Mouse (Mus musculus): ENCODE results near the gene Pde10a. TPM values are rescaled to one million over a fixed set of nuclear protein-coding genes. Genes with fewer than 3 reads are reported as not detected.

Pde10a gene
- total RNA-seq, 2 experiments from 2014 or later, result 59.0 to 83.7 TPM

GRCm38 (mm10) chr17:8557926-8558325 lies 32.8 kb downstream of the Pde10a start:
- no peak for DNase-seq (ENCODE audit: extremely low spot score in 1 of 2, low spot score in 2 of 2)
- intact Hi-C loops (cut with DNase I), result no loop called here

- intact Hi-C loops (cut with DNase I), result no loop called here
- no peak for DNase-seq (ENCODE audit: extremely low spot score in 1 of 2, low spot score in 2 of 2)
These were observed 37.1 kb downstream of the Pde10a start for GRCm38 (mm10) chr17:8562101-8562885.

GRCm38 (mm10) chr17:8562886-8563280 lies 37.7 kb downstream of the Pde10a start:
- DNase-seq (ENCODE audit: extremely low spot score in 1 of 2, low spot score in 2 of 2), result no peak
- intact Hi-C loops (cut with DNase I), result no loop called here

- DNase-seq (ENCODE audit: extremely low spot score in 1 of 2, low spot score in 2 of 2), result no peak
- intact Hi-C loops (cut with DNase I), result no loop called here
These were observed 41.7 kb downstream of the Pde10a start, which contains the start of gene Gm17087 for GRCm38 (mm10) chr17:8566850-8567249. Gene Gm17087, minus strand, starts transcription at chr17:8566950.

- intact Hi-C loops (cut with DNase I), result no loop called here
- DNase-seq (ENCODE audit: extremely low spot score in 1 of 2, low spot score in 2 of 2), result no peak
These were observed 48.5 kb downstream of the Pde10a start for GRCm38 (mm10) chr17:8573542-8574260.

GRCm38 (mm10) chr17:8580360-8580759 lies 55.2 kb downstream of the Pde10a start:
- intact Hi-C loops (cut with DNase I), result no loop called here
- no peak for DNase-seq (ENCODE audit: extremely low spot score in 1 of 2, low spot score in 2 of 2)

- intact Hi-C loops (cut with DNase I), result no loop called here
These were observed 56.4 kb downstream of the Pde10a start for GRCm38 (mm10) chr17:8581579-8581978.

GRCm38 (mm10) chr17:8592427-8593277 lies 67.5 kb downstream of the Pde10a start:
- intact Hi-C loops (cut with DNase I), result loop anchor here (2.0 to 10.0 kb wide), 3 partner anchors 65 to 198 kb away; partner anchors contain the start of gene Pde10a
- DNase-seq (ENCODE audit: extremely low spot score in 1 of 2, low spot score in 2 of 2), result peak; percentile 74 to 75

More at GRCm38 (mm10) chr17:8581579-8581978, 56.4 kb downstream of the Pde10a start:
- no peak for DNase-seq (ENCODE audit: extremely low spot score in 1 of 2, low spot score in 2 of 2)

GRCm38 (mm10) chr17:8597790-8598189 lies 72.6 kb downstream of the Pde10a start:
- intact Hi-C loops (cut with DNase I), result loop anchor here (10.0 kb wide), 1 partner anchor 203 kb away; no protein-coding TSS in a partner anchor
- peak; percentile 48 to 64 for DNase-seq (ENCODE audit: extremely low spot score in 1 of 2, low spot score in 2 of 2)

- intact Hi-C loops (cut with DNase I), result no loop called here
- DNase-seq (ENCODE audit: extremely low spot score in 1 of 2, low spot score in 2 of 2), result peak in 1 of 2 experiments; percentile 6
These were observed 77.8 kb downstream of the Pde10a start for GRCm38 (mm10) chr17:8602976-8603375.

GRCm38 (mm10) chr17:8605921-8606320 lies 80.7 kb downstream of the Pde10a start:
- intact Hi-C loops (cut with DNase I), result no loop called here
- DNase-seq (ENCODE audit: extremely low spot score in 1 of 2, low spot score in 2 of 2), result peak in 1 of 2 experiments; percentile 8

- DNase-seq (ENCODE audit: extremely low spot score in 1 of 2, low spot score in 2 of 2), result peak in 1 of 2 experiments; percentile 9
- intact Hi-C loops (cut with DNase I), result no loop called here
These were observed 81.5 kb downstream of the Pde10a start for GRCm38 (mm10) chr17:8606695-8607094.

- DNase-seq (ENCODE audit: extremely low spot score in 1 of 2, low spot score in 2 of 2), result no peak
- intact Hi-C loops (cut with DNase I), result loop anchor here (5.0 kb wide), 2 partner anchors 195 to 320 kb away; no protein-coding TSS in a partner anchor
These were observed 86.7 kb downstream of the Pde10a start for GRCm38 (mm10) chr17:8611916-8612315.

GRCm38 (mm10) chr17:8613882-8614551 lies 88.8 kb downstream of the Pde10a start:
- intact Hi-C loops (cut with DNase I), result loop anchor here (5.0 kb wide), 2 partner anchors 193 to 318 kb away; no protein-coding TSS in a partner anchor
- peak; percentile 71 to 87 for DNase-seq (ENCODE audit: extremely low spot score in 1 of 2, low spot score in 2 of 2)

GRCm38 (mm10) chr17:8620346-8620745 lies 95.2 kb downstream of the Pde10a start:
- no peak for DNase-seq (ENCODE audit: extremely low spot score in 1 of 2, low spot score in 2 of 2)
- intact Hi-C loops (cut with DNase I), result no loop called here

GRCm38 (mm10) chr17:8621105-8621504 lies 95.9 kb downstream of the Pde10a start:
- no peak for DNase-seq (ENCODE audit: extremely low spot score in 1 of 2, low spot score in 2 of 2)
- intact Hi-C loops (cut with DNase I), result no loop called here

- no peak for DNase-seq (ENCODE audit: extremely low spot score in 1 of 2, low spot score in 2 of 2)
- intact Hi-C loops (cut with DNase I), result no loop called here
These were observed 96.7 kb downstream of the Pde10a start for GRCm38 (mm10) chr17:8621906-8622305.

- DNase-seq (ENCODE audit: extremely low spot score in 1 of 2, low spot score in 2 of 2), result no peak
- intact Hi-C loops (cut with DNase I), result no loop called here
These were observed 101.2 kb downstream of the Pde10a start for GRCm38 (mm10) chr17:8626421-8626820.

Measured in left cerebral cortex, postnatal 10 days (tissue).